Mouse (Mus musculus) bone marrow macrophage, adult 2 months (primary cell): ENCODE measurements around the gene Iqschfp.

ENCODE experiments used
- CTCF ChIP-seq: IDR thresholded peaks from 2 replicates; pipeline ENCODE4 v1.5.1; 2012; ENCODE audit warnings: low read depth, mild to moderate bottlenecking, low read length, moderate library complexity
- POLR2A ChIP-seq: IDR thresholded peaks from 2 replicates; pipeline ENCODE4 v1.6.1; 2012; ENCODE audit warnings: mild to moderate bottlenecking, low read depth, low read length, borderline replicate concordance

DNA sequence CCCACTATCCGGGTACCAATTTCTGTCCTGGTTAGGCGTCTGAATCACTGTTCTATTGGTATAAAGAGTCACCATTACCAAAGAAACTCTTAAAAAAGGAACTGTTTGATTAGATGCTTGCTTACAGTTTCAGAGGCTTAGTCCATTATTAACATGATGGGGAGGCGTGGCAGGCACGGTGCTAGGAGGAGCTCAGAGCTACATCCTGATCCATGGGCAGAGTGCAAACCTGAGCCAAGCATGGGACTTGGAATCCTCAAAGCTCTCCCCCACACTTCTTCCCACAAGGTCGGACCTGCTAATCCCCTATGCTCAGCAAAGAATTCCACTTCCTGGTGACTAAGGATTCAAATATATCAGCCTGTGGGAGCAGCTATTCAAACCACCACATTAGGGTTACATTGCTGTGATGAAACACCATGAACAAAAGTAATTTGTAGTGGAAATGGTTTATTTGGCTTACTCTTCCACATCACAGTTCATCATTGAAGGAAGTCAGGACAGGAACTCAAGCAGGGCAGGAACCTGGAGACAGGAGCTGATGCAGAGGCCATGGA, 777.5 kb downstream of the Iqschfp start:
- TF ChIP-seq CTCF (no peak), POLR2A (no peak)
